Mouse (Mus musculus) T-helper 17 cell (primary cell): Measurements from ENCODE around the gene Epha10.

ENCODE experiments used
- in situ Hi-C, 2 experiments: fragments of 300-600 bp; cut with MboI, MseI; formaldehyde crosslinking; loops; 1 replicate in 1 of 2; 2 replicates in 1 of 2; pipeline ENCODE4 v1.15.1; 2025; ENCODE audit warnings: high pct_unique_total_duplicates in 2 of 2

Gene Epha10

GRCm38 (mm10) chr4:124880599-124880998, at the start of gene Epha10:
Gene Epha10, plus strand, starts transcription at chr4:124880899.
- in situ Hi-C loops: loop anchor here (5.0 to 25.0 kb wide), 2 partner anchors 418 to 952 kb away; no protein-coding TSS in a partner anchor

DNA sequence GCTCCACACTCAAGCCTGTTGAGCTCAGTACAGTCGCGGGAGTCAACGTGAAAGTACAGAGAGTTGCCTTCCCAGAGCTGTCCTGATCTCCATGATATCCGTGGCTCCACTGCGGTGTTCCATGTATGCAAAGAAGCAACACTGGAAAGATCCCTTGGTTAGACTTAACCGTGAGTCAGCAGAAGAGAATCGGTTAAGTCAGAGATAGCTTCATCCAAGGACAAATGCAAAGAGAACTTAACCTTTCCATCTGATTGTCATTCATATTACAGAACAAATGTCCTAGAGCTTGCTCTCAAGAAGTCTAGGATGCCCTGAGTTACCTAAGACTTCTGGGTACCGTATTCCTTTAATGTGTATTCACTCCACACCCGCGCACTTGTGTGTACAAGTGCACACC, 47.9 kb upstream of the Epha10 start:
- in situ Hi-C loops: no loop called here

DNA sequence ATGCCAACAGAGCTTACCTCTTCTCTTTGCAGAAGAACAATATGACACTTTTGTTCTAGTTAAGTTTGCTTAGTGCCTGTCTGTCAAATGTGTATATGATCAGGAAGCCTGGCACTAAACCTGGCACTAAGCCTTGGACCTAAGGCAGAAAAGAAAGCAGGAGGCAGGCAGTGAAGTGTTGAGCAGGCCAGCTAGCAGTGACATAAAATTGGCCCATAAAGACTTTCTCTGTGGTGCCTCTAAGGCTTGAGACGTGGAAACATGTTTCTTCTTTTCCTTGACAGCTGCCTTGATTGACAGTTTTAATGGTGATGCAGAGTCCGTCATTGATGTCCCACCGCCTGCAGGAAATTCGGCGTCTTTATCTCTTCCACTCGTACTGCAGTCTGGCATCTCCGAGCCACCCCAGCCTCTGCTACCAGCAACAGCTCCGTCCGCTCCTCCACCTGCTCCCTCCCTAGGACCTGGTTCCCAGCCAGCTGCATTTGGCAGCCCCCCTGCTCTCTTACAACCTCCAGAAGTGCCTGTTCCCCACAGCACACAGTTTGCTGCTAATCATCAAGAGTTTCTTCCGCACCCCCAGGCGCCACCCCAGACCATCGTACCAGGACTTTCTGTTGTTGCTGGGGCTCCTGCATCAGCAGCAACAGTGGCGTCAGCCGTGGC, 42.5 kb upstream of the Epha10 start:
- in situ Hi-C loops: no loop called here

GRCm38 (mm10) chr4:124840998-124841397, 39.7 kb upstream of the Epha10 start:
- in situ Hi-C loops: loop anchor here in 1 of 2 experiments (5.0 kb wide), 1 partner anchor 34 kb away; no protein-coding TSS in a partner anchor

DNA sequence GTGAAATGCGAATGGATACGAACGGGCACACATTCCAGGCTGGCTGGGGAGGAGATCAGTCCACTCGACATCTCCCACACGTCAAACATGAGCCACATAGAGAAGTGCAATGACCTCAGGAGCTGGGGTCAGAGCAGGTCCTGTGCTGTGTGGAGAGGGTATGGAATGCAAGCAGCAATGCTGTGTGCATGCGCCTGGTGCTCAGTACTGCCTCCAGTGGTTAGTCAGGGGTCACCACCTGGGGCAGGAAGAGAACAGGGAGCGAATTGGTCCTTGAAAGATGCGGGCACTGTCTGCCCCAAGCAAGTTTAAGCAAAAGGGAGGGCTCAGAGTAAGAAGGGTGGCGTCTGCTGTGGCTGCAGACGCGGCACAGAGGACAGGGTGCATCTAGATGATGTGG, 37.2 kb upstream of the Epha10 start:
- in situ Hi-C loops: loop anchor here in 1 of 2 experiments (5.0 kb wide), 1 partner anchor 36 kb away; no protein-coding TSS in a partner anchor

DNA sequence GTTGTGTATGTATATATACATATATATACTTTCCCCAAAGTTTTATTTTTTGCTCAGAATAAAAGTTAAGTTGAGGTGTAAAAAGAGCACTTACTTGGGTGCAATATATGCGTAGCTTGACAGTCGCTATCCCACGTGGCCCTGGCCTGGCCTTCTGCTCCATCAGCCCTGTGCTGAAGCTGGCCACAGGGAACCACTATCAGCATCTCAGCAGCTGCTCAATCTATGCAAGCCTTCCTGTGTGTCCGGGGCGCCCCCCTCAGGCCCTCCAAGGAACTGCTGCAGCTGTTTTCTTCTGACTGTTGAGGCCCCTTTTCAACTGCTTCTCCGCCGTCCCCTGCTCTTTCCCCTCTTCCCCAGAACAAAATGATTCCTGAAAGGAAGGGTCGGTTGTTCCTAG, 33.1 kb upstream of the Epha10 start:
- in situ Hi-C loops: loop anchor here in 1 of 2 experiments (5.0 kb wide), 1 partner anchor 135 kb away; the partner anchor contains the start of gene Sf3a3

DNA sequence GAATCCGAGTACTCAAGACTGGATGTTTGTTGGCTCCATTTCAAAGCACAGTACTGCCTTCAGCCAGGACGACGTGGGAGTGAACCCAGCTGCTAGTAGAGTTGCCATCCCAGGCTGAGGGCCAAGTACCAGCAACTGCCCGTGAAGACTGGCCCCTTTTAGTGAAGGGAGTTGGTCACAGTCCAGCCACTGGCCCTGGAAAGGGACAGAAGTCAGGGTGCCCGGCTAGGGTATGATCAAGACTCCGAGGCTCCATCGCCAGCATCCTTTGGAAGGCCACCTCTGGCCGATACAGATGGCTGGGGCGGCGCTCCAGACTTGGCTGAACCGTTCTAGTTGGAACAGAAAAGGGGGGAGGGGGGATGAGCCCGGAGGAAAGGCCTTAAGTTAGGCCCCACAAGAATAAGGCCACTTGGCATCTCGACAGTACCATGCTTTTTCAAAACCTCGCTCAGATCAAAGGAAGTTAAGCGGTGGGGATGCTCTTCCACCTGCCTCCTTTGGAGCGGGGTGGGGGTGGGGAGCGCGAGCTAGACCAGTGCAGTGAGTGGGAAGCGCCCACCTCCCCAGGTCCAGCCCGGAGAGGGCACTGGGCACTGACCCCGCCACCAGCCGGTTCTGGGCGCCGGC, 31.0 kb upstream of the Epha10 start:
- in situ Hi-C loops: loop anchor here in 1 of 2 experiments (5.0 kb wide), 1 partner anchor 137 kb away; the partner anchor contains the start of gene Sf3a3

- in situ Hi-C loops: no loop called here
Observed at GRCm38 (mm10) chr4:124850261-124850913, 30.3 kb upstream of the Epha10 start, which contains the start of gene Yrdc. Gene Yrdc, plus strand, starts transcription at chr4:124850679.

GRCm38 (mm10) chr4:124850933-124851658, 29.6 kb upstream of the Epha10 start, which contains the start of gene 1110065P20Rik:
Gene 1110065P20Rik, minus strand, starts transcription at chr4:124851196.
- in situ Hi-C loops: no loop called here

DNA sequence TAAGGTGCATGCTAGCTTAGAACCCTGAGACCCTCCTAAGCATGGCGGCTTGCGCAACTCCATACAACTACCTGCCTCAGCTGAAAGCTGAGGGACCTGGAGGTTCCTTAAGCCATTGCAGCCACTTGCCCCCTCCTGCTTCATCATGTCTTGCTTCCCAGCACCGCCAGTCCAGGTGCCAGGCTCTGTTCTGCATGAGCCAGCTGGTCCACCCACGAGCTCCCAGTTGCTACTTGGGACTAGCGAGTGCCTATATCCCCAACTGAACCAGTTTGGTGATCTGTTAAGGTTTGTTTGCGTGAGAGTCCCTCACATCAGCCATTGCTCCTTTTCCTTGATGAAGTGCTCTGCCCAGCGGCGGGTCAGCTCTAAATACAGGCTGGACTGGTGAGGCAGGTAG, 24.4 kb upstream of the Epha10 start:
- in situ Hi-C loops: no loop called here

DNA sequence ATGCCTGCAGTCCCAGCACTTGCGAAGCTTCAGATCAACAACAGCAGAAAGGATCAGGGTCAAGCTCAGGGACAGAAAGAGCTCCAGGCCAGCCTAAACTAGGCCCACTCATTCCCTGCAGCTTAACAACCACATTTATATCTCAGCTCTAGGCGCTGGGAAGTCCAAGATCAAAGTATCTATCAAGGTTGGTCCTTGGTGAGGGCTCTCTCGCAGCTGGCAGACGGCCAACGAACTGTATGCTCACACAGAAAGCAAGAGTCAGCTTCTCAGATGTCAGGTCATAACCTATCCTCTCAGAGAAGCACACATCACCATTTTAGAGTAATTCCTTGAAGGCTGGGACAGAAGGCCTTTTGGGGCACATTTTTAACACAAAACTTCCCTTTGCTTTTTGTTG, 22.3 kb upstream of the Epha10 start:
- in situ Hi-C loops: no loop called here

DNA sequence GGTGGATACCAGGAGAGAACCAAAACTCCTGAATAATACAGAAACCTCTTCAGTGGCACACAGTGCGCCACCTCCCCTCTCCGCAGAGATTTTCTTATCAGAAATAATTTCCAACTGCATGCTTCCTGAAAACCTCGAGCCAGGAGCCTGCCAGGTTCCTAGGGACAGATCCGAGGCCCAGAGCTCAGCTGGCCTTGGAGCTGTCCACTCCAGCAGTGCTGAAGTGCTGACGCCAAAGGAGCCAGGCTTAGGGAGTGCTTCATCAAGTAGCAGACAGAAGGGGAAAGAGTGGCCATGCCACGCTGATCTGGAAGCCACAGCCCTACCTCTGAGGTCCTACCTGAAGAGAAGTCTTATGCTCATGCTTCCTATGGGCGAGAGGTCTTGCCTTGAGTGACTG, 20.3 kb upstream of the Epha10 start:
- in situ Hi-C loops: no loop called here

DNA sequence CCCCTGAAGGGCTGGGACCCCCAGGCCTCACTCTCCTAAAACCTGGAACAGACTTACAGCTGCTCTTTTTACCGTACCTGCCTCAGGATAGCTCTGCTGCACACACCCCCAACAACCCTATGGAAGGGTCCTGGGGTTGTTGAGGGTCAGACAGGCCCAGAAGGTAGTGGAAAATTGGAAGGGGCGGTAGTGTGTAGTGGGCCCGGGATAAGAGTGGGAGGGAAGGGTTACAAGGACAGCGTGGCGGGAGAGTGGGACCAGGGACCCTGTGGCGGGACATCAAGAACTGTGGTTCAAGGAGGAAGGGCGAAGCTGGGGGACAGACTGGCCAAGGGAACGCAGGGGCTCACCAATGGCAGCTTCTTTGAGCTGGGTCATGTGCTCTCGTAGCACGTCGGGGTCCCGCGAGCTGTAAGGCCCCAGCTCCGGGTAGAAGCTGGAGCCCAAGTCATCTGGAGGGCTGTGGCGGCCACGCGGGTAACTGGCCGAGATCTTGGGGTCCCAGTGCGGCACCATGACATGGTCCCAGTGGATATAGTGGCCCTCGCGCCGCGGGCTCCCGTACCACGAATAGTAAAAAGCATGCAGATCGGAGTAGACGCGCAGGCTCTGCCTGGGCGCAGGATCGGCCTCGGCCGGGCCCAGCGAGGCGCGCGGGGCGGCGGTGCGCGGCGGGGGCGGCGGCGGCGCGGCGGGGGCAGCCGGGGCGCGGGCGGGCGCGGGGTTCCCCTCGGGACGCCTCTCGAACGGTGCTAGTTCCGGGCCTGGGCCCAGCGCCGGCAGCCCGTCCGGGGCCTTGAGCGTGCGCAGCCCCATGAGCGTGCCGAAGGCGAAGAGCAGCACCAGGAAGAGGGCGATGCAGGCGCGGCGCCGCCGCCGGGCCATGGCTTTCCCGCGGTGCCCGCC, 19.2 kb upstream of the Epha10 start, which contains the start of gene Maneal:
Gene Maneal, minus strand, starts transcription at position 889 of the 906 bp plus-strand sequence.
- in situ Hi-C loops: no loop called here

GRCm38 (mm10) chr4:124872719-124873118, 8.0 kb upstream of the Epha10 start:
- in situ Hi-C loops: no loop called here

- in situ Hi-C loops: loop anchor here (5.0 to 25.0 kb wide), 2 partner anchors 419 to 951 kb away; no protein-coding TSS in a partner anchor
Observed at GRCm38 (mm10) chr4:124881341-124881908, 726 bp downstream of the Epha10 start.

DNA sequence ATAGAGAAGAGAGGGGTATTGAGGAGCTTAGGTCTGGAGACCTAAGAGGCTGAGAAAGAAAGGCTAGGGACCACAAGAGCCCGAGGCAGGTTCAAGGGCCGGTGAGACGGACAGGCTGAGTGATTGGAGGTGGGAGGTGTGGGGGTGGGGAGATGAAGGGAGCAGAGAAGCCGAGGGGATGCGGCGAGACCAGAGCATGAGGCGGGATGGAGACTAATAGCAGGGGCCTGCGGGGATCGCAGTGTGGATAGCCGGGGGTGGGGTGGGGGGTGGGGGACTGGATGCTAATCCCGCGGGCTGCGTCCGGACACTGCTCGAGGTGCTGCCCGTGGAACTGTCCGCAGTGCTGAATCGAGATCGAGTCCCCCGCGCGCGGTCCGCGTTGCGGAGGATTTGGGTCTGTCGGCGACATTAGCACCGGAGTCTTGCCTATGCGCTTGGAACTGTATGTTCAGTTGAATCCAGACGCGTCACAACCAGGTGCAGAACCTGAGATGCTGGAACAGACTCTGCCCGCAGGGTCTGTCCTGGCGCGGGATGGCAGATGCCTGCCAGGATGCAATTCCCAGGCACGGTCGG, 1.5 kb downstream of the Epha10 start:
- in situ Hi-C loops: loop anchor here (5.0 to 25.0 kb wide), 2 partner anchors 420 to 950 kb away; no protein-coding TSS in a partner anchor

- in situ Hi-C loops: loop anchor here in 1 of 2 experiments (25.0 kb wide), 1 partner anchor 426 kb away; no protein-coding TSS in a partner anchor
Observed at GRCm38 (mm10) chr4:124888702-124889101, 8.0 kb downstream of the Epha10 start.

DNA sequence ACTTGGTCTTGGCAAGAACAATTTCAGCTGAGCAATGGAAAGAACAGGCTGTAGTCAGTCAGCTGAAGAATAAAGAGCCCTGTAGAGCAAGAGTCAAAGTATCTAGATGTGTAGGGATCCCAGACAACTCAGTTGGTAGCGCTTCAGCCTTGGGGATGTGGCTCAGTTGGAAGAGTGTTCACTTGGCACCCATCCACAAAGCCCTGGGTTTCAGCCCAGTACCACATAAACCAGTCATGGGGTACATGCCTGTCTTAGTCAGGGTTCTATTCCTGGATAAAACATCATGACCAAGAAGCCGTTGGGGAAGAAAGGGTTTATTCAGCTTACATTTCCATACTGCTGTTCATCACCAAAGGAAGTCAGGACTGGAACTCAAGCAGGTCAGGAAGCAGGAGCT, 9.2 kb downstream of the Epha10 start:
- in situ Hi-C loops: loop anchor here in 1 of 2 experiments (25.0 kb wide), 1 partner anchor 428 kb away; no protein-coding TSS in a partner anchor

- in situ Hi-C loops: loop anchor here in 1 of 2 experiments (25.0 kb wide), 1 partner anchor 429 kb away; no protein-coding TSS in a partner anchor
Observed at GRCm38 (mm10) chr4:124890831-124891230, 10.1 kb downstream of the Epha10 start.
